Mouse (Mus musculus): ENCODE results near the gene Sh2d5.

- TF ChIP-seq CTCF (conservative IDR thresholded peaks at IDR 0.05; ENCODE audit: low read length) (no peak), NANOG (IDR thresholded peaks at IDR 0.05; ENCODE audit: borderline replicate concordance, low read length) (no peak), POU5F1 (IDR thresholded peaks at IDR 0.05; ENCODE audit: borderline replicate concordance, low read length) (no peak)
These were observed 56.8 kb downstream of the Sh2d5 start for GRCm38 (mm10) chr4:138307025-138307424.

Data from E14TG2a.4 (cell line).